Mouse (Mus musculus): ENCODE results near the gene Rab17.

DNA sequence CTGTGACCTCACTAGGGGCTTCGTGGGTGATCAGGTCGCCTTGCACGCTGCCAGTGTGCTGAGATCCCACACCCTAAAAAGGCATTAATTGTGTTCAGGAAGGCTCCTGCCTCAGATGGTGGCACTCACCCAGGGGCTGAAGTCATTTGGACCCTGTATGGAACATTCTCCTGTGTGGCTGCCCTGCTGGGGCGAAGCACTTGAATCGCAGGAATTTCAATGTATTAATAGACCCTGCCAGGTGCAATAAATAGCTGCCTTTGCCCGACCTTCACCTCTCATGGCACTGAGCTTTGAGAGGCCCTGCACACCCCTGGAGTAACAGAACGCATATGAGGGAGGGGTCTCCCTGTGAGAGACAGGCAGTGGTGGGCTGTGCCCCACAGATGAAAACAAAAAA lies 46.1 kb upstream of the Rab17 start:
- TF ChIP-seq CTCF (IDR thresholded peaks at IDR 0.05; ENCODE audit: extremely low read depth, insufficient read depth, insufficient read length, insufficient replicate concordance) (no peak), POLR2A (IDR thresholded peaks at IDR 0.05; ENCODE audit: low read depth, low read length) (no peak)
